Mouse (Mus musculus) heart, embryonic 14.5 days (tissue): ENCODE measurements around the gene Pparg. TPM values are rescaled to one million over a fixed set of nuclear protein-coding genes. Genes with fewer than 3 reads are reported as not detected.

Experiments used
- ATAC-seq: fragments of 200-750 bp; cut with Nextera tagmentation; 2 replicates; pipeline ENCODE4 v1.8.0; 2017; ENCODE audit warnings: low read depth, moderate TSS enrichment; ENCODE audit not compliant: insufficient number of reproducible peaks, insufficient read depth, low FRiP score
- H3K27ac ChIP-seq, 2 experiments: fragments of 200-500 bp in 1 of 2; fragments of 300-500 bp in 1 of 2; sonication (generic) in 1 of 2; replicated peaks in 1 of 2; 2 replicates each; pipeline ENCODE4 v1.5.1; 2012 to 2014; ENCODE audit warnings: low read depth in 2 of 2, low read length in 2 of 2, control low read depth in 1 of 2, mild to moderate bottlenecking in 1 of 2, mixed read lengths in 1 of 2; ENCODE audit not compliant: control insufficient read depth in 1 of 2, insufficient read depth in 1 of 2
- H3K27me3 ChIP-seq: fragments of 300-500 bp; sonication (generic); 2 replicates; pipeline ENCODE4 v1.6.1; 2014; ENCODE audit warnings: mild to moderate bottlenecking, low read length, control low read depth; ENCODE audit not compliant: control insufficient read depth, insufficient read depth
- H3K36me3 ChIP-seq: fragments of 300-500 bp; sonication (generic); 2 replicates; pipeline ENCODE4 v1.6.1; 2014; ENCODE audit warnings: mild to moderate bottlenecking, control low read depth, low read length, mixed read lengths; ENCODE audit not compliant: control insufficient read depth, insufficient read depth
- H3K4me1 ChIP-seq, 2 experiments: fragments of 200-500 bp in 1 of 2; fragments of 300-500 bp in 1 of 2; sonication (generic) in 1 of 2; 2 replicates each; pipeline ENCODE4 v1.6.1; 2012 to 2014; ENCODE audit warnings: low read length in 2 of 2, control low read depth in 1 of 2, mixed read lengths in 1 of 2; ENCODE audit not compliant: control insufficient read depth in 2 of 2, insufficient read depth in 2 of 2
- H3K4me2 ChIP-seq: fragments of 300-500 bp; sonication (generic); 2 replicates; pipeline ENCODE4 v1.6.1; 2014; ENCODE audit warnings: mild to moderate bottlenecking, low read length
- H3K4me3 ChIP-seq, 2 experiments: fragments of 200-500 bp in 1 of 2; fragments of 300-500 bp in 1 of 2; sonication (generic) in 1 of 2; 2 replicates each; pipeline ENCODE4 v1.5.1; 2012 to 2014; ENCODE audit warnings: low read length in 2 of 2, mild to moderate bottlenecking in 2 of 2, control low read depth in 1 of 2, low read depth in 1 of 2, moderate library complexity in 1 of 2; ENCODE audit not compliant: control insufficient read depth in 1 of 2, insufficient read depth in 1 of 2
- H3K9ac ChIP-seq: fragments of 300-500 bp; sonication (generic); 2 replicates; pipeline ENCODE4 v1.6.1; 2014; ENCODE audit warnings: mild to moderate bottlenecking, low read length
- H3K9me3 ChIP-seq: fragments of 300-500 bp; sonication (generic); 2 replicates; pipeline ENCODE4 v1.6.1; 2016; ENCODE audit warnings: low read length, control low read depth; ENCODE audit not compliant: control insufficient read depth
- WGBS: fragments of 180-500 bp; shearing (Covaris S2); extraction: QIAGEN DNeasy Blood & Tissue Kit; methylation state at CpG from one replicate; pipeline ENCODE4 v1.1.7; 2014; 5-methylcytosine and 5-hydroxymethylcytosine counted together
- polyA plus RNA-seq: library from polyadenylated mRNA; unstranded; fragments of >200 nt; fragmentation: Nextera tagmentation; extraction: Ambion mirVana; gene quantifications from 2 replicates; pipeline ENCODE4 v1.2.1, GENCODE M21; 2014

Pparg gene
- polyA plus RNA-seq: 2.4 and 3.0 TPM in 2 replicates

GRCm38 (mm10) chr6:115360776-115361605, at the start of gene Pparg:
Pparg (plus strand) TSS chr6:115360951.
- no peaks in the 10 kb centered on the region for H3K36me3 ChIP-seq
- peaks cover 6% of the 10 kb centered on the region for H3K9me3 ChIP-seq
- ATAC-seq: peak; percentile 66
- H3K27ac ChIP-seq: no peak within 1 kb of the TSS
- H3K9ac ChIP-seq: peak within 1 kb of the TSS; percentile 72
- H3K4me2 ChIP-seq: peak within 1 kb of the TSS; percentile 85
- peaks cover 15% of the 10 kb centered on the region; the same call in 1 of the 2 replicates for H3K27me3 ChIP-seq
- under 1% methylated on average over 73 of the region's 76 CpGs for WGBS
- peak within 1 kb of the TSS; percentile 53 to 61 for H3K4me3 ChIP-seq
- H3K4me1 ChIP-seq: peaks cover 3 to 4% of the 10 kb centered on the region in 2 experiments; a peak in 2 of 4 replicates

- 76% methylated on average over 12 of the region's 12 CpGs for WGBS
- H3K9ac ChIP-seq: no peak overlapping the region
- no peaks in the 10 kb centered on the region for H3K36me3 ChIP-seq
- H3K4me3 ChIP-seq: no peak overlapping the region
- no peaks in the 10 kb centered on the region for H3K4me1 ChIP-seq
- H3K27me3 ChIP-seq: no peaks in the 10 kb centered on the region; the same call in 1 of the 2 replicates
- H3K27ac ChIP-seq: no peak overlapping the region
- H3K9me3 ChIP-seq: no peaks in the 10 kb centered on the region
- no peak for ATAC-seq
- H3K4me2 ChIP-seq: no peak overlapping the region
These were observed 48.0 kb upstream of the Pparg start for GRCm38 (mm10) chr6:115312780-115313179.

- Histone ChIP-seq H3K27me3 (no peaks in the 10 kb centered on the region; the same call in 1 of the 2 replicates), H3K9me3 (no peaks in the 10 kb centered on the region), H3K9ac (no peak overlapping the region), H3K4me1 (no peaks in the 10 kb centered on the region), H3K4me2 (no peak overlapping the region), H3K27ac (no peak overlapping the region), H3K36me3 (no peaks in the 10 kb centered on the region), H3K4me3 (no peak overlapping the region)
- 62% methylated on average over 9 of the region's 9 CpGs for WGBS
- no peak for ATAC-seq
These were observed 47.5 kb upstream of the Pparg start for GRCm38 (mm10) chr6:115313235-115313738.

GRCm38 (mm10) chr6:115313910-115314309, 46.8 kb upstream of the Pparg start:
- Histone ChIP-seq H3K36me3 (no peaks in the 10 kb centered on the region), H3K4me2 (no peak overlapping the region), H3K27ac (no peak overlapping the region), H3K9me3 (no peaks in the 10 kb centered on the region), H3K4me3 (no peak overlapping the region), H3K27me3 (no peaks in the 10 kb centered on the region; the same call in 1 of the 2 replicates), H3K9ac (no peak overlapping the region), H3K4me1 (no peaks in the 10 kb centered on the region)
- no peak for ATAC-seq
- 59% methylated on average over 7 of the region's 7 CpGs for WGBS

GRCm38 (mm10) chr6:115315770-115316169, 45.0 kb upstream of the Pparg start:
- no peaks in the 10 kb centered on the region for H3K36me3 ChIP-seq
- no peak overlapping the region for H3K4me3 ChIP-seq
- no peaks in the 10 kb centered on the region for H3K4me1 ChIP-seq
- no peaks in the 10 kb centered on the region for H3K9me3 ChIP-seq
- H3K27me3 ChIP-seq: no peaks in the 10 kb centered on the region; the same call in 1 of the 2 replicates
- WGBS: 68% methylated on average over 4 of the region's 4 CpGs
- no peak overlapping the region for H3K4me2 ChIP-seq
- no peak overlapping the region for H3K27ac ChIP-seq
- ATAC-seq: no peak
- H3K9ac ChIP-seq: no peak overlapping the region

GRCm38 (mm10) chr6:115316811-115317221, 43.9 kb upstream of the Pparg start:
- no peak overlapping the region for H3K4me3 ChIP-seq
- no peaks in the 10 kb centered on the region for H3K36me3 ChIP-seq
- H3K27me3 ChIP-seq: no peaks in the 10 kb centered on the region; the same call in 1 of the 2 replicates
- H3K27ac ChIP-seq: no peak overlapping the region
- 64% methylated on average over 11 of the region's 11 CpGs for WGBS
- ATAC-seq: no peak
- no peaks in the 10 kb centered on the region for H3K4me1 ChIP-seq
- no peaks in the 10 kb centered on the region for H3K9me3 ChIP-seq
- H3K4me2 ChIP-seq: no peak overlapping the region
- H3K9ac ChIP-seq: no peak overlapping the region

GRCm38 (mm10) chr6:115318811-115319210, 41.9 kb upstream of the Pparg start:
- Histone ChIP-seq H3K4me1 (no peaks in the 10 kb centered on the region), H3K4me2 (no peak overlapping the region), H3K36me3 (no peaks in the 10 kb centered on the region), H3K9me3 (no peaks in the 10 kb centered on the region), H3K9ac (no peak overlapping the region), H3K4me3 (no peak overlapping the region), H3K27me3 (no peaks in the 10 kb centered on the region; the same call in 1 of the 2 replicates), H3K27ac (no peak overlapping the region)
- 80% methylated on average over 6 of the region's 6 CpGs for WGBS
- ATAC-seq: no peak
